Mouse (Mus musculus): ENCODE data around the gene Dnah2. TPM values are rescaled to one million over a fixed set of nuclear protein-coding genes. Genes with fewer than 3 reads are reported as not detected.
A peak's percentile ranks its signal among the peaks of the same experiment; 100 is the strongest.

The Dnah2 gene
- polyA plus RNA-seq, 1 experiment from 2014 or later = 3.0 TPM

DNA sequence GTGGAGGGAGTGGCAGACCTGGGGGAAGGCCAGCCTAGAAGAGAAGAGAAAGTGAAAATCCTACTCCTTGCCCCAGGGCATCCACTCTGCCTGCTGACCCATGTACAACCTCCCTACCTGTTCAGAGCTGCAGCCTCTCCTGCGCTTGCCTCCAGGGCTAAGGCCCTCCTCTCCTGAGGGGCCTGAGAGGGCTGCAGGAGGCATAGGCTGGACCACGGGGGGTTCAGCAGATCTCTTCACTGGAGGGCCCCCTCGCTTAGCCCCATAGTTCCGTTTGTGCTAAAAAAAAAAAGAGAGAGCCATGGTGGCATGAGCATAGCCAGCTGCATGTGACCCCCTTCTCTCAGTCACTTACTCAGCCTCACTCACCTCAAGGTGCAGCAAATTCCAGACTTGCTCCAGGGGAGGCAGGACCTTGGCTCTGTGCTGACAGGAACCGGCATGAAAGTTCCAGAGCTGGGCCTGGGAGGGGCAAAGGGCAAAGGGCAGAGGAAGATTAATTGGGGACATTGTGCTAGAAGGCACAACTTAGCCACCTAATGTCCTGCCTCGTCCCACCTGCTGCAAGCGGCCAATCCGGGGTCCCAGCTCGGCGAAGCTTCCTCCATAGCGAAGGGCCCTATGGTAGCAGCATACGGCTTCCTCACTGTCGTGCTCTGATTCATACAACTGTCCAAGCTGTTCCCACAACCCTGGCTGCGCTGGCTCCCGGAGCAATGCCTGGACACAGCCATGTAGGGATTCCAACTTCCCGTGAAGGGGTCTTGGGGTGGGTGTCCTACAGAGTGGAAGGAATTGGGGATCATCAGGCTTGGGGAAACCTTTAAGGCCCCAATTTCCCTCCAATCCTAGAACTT is 141.8 kb downstream of the Dnah2 start:
- Histone ChIP-seq H3K36me3 (ENCODE audit: control insufficient read depth, insufficient read depth, low read length) (peaks cover 39% of the 10 kb centered on the region), H3K9ac (ENCODE audit: low read depth, low read length) (no peak overlapping the region), H3K4me3 (ENCODE audit: low read length) (no peak overlapping the region), H3K9me3 (ENCODE audit: control insufficient read depth, low read length) (no peaks in the 10 kb centered on the region), H3K4me1 (ENCODE audit: control insufficient read depth, insufficient read depth, low read depth, low read length) (peaks cover 20% of the 10 kb centered on the region), H3K4me2 (ENCODE audit: low read length) (no peak overlapping the region), H3K27me3 (replicated peaks; ENCODE audit: control insufficient read depth, insufficient read depth, low read length) (no peaks in the 10 kb centered on the region), H3K27ac (ENCODE audit: low read depth, low read length) (no peak overlapping the region; the same call in 1 of the 2 replicates)
- no peak for ATAC-seq
- WGBS = 83% methylated on average over 16 of the region's 16 CpGs

DNA sequence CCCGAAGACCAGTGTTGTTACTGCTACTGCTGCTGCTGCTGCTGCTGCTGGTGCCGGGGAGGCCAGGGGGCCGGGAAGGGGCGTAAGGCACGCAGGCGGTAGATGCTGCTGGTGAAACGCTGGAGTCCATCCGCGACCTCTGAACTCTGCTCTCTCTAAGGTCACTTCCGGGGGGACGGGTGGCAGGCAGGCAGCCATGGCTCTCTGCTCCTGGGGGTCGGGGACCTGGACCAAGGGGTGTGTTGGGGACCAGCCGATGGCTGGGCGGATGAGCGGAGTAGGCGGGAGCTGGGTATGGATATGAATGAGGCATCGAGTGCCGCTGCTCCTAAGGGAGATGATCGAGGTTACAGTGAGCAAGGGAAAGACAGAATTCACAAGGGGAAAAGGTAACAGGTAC is 142.6 kb downstream of the Dnah2 start:
- Histone ChIP-seq H3K27me3 (replicated peaks; ENCODE audit: control insufficient read depth, insufficient read depth, low read length) (no peaks in the 10 kb centered on the region), H3K4me2 (ENCODE audit: low read length) (no peak overlapping the region), H3K4me3 (ENCODE audit: low read length) (no peak overlapping the region), H3K4me1 (ENCODE audit: control insufficient read depth, insufficient read depth, low read depth, low read length) (peaks cover 14% of the 10 kb centered on the region), H3K36me3 (ENCODE audit: control insufficient read depth, insufficient read depth, low read length) (peaks cover 41% of the 10 kb centered on the region), H3K9ac (ENCODE audit: low read depth, low read length) (no peak overlapping the region), H3K27ac (ENCODE audit: low read depth, low read length) (no peak overlapping the region), H3K9me3 (ENCODE audit: control insufficient read depth, low read length) (no peaks in the 10 kb centered on the region)
- ATAC-seq = no peak
- WGBS = 85% methylated on average over 19 of the region's 19 CpGs

DNA sequence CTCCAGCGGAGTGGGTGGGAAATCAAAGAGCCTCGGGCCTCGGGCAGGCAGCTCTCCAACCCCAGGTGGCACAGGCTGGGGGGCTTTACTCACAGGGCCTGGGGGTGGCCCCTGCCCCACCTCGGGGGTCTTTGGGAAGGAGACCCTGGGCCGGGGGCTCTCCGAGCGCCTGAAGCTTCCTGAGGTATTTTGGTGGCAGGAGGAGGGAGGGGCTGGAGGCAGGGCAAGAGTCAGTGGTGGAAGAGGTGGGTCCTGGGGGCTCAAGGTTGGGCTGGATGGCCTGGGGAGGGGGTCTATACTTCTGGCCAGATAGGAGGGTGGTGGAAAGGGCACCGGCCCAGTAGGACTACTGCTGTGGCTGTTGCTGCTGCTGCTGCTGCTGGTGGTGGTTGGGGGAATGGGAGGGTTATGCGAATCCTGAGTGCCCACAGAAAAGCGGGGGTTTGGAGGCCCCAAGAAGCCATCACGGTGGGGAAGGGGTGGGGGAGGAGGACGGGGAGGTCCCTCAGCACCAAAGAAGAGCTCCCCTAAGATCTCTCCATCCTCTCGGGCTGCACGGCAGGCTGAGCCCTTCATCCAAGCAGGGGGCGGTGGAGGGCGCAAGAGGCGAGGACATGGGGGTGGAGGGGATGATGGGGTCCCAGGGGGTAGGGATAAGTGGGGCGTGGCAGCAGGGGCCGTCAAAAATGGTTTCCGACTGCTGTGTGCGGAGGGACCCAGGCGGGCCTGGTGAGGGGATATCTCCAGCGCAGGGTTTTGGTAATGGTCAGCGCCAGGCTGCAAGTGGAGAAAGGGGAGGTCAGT is 143.3 kb downstream of the Dnah2 start:
- no peak for ATAC-seq
- Histone ChIP-seq H3K36me3 (ENCODE audit: control insufficient read depth, insufficient read depth, low read length) (peaks cover 48% of the 10 kb centered on the region), H3K9me3 (ENCODE audit: control insufficient read depth, low read length) (no peaks in the 10 kb centered on the region), H3K27me3 (replicated peaks; ENCODE audit: control insufficient read depth, insufficient read depth, low read length) (no peaks in the 10 kb centered on the region), H3K27ac (ENCODE audit: low read depth, low read length) (no peak overlapping the region), H3K4me3 (ENCODE audit: low read length) (no peak overlapping the region), H3K4me2 (ENCODE audit: low read length) (no peak overlapping the region), H3K4me1 (ENCODE audit: control insufficient read depth, insufficient read depth, low read depth, low read length) (peaks cover 14% of the 10 kb centered on the region), H3K9ac (ENCODE audit: low read depth, low read length) (no peak overlapping the region)
- 91% methylated on average over 24 of the region's 24 CpGs for WGBS

DNA sequence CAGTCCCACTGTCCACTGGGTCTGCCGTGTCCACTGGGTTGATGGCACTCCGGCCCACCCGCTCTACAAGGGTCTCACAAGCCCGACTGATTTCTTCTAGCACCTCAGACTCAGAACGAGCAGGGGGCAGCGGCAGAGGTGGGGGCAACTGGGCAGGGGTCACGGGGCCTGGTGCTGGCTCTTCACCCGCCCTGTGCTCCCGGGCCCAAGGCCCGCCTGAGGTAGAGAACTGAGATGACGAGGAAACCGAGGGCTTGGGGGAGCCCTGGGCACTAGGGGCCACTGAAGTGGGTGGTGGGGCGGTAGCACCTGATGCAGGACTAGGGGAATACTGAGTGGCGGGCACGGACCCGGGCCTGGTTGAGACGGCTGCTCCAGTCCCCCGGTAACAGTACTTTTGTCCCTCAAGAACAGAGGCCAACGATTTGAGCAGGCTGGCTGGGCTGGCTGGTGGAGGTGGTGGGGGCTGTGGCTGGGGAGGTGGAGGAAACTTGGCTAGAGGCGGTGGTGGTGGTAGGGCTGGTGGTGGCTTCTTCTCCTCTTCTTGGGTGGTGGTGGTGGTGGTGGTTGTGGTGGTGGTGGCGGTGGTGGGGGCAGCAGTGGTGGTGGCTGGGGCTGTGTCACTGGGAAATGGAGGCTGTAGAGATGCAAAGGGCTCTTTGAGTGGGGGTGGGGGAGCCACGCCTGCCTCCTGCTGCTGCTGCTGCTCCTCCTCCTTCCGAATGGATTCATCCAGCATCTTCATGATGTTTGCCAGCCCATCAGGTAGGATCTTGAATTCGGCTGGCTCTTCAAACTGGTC is 144.1 kb downstream of the Dnah2 start:
- WGBS = 91% methylated on average over 20 of the region's 24 CpGs
- H3K9me3 ChIP-seq (ENCODE audit: control insufficient read depth, low read length) = no peaks in the 10 kb centered on the region
- no peak for ATAC-seq
- peaks cover 56% of the 10 kb centered on the region for H3K36me3 ChIP-seq (ENCODE audit: control insufficient read depth, insufficient read depth, low read length)
- H3K4me3 ChIP-seq (ENCODE audit: low read length) = no peak overlapping the region
- no peak overlapping the region for H3K9ac ChIP-seq (ENCODE audit: low read depth, low read length)
- H3K27ac ChIP-seq (ENCODE audit: low read depth, low read length) = no peak overlapping the region
- H3K4me1 ChIP-seq (ENCODE audit: control insufficient read depth, insufficient read depth, low read depth, low read length) = peaks cover 14% of the 10 kb centered on the region
- H3K27me3 ChIP-seq (replicated peaks; ENCODE audit: control insufficient read depth, insufficient read depth, low read length) = no peaks in the 10 kb centered on the region
- H3K4me2 ChIP-seq (ENCODE audit: low read length) = no peak overlapping the region

GRCm38 (mm10) chr11:69403691-69404594 is 145.0 kb downstream of the Dnah2 start:
- Histone ChIP-seq H3K36me3 (ENCODE audit: control insufficient read depth, insufficient read depth, low read length) (peaks cover 62% of the 10 kb centered on the region), H3K27me3 (replicated peaks; ENCODE audit: control insufficient read depth, insufficient read depth, low read length) (no peaks in the 10 kb centered on the region), H3K4me2 (ENCODE audit: low read length) (no peak overlapping the region), H3K4me1 (ENCODE audit: control insufficient read depth, insufficient read depth, low read depth, low read length) (peaks cover 11% of the 10 kb centered on the region), H3K4me3 (ENCODE audit: low read length) (no peak overlapping the region), H3K27ac (ENCODE audit: low read depth, low read length) (no peak overlapping the region), H3K9me3 (ENCODE audit: control insufficient read depth, low read length) (no peaks in the 10 kb centered on the region), H3K9ac (ENCODE audit: low read depth, low read length) (no peak overlapping the region)
- WGBS = 89% methylated on average over 36 of the region's 38 CpGs
- ATAC-seq = no peak

GRCm38 (mm10) chr11:69401987-69402386 is 146.9 kb downstream of the Dnah2 start:
- no peak overlapping the region for H3K9ac ChIP-seq (ENCODE audit: low read depth, low read length)
- H3K9me3 ChIP-seq (ENCODE audit: control insufficient read depth, low read length) = no peaks in the 10 kb centered on the region
- no peaks in the 10 kb centered on the region for H3K27me3 ChIP-seq (replicated peaks; ENCODE audit: control insufficient read depth, insufficient read depth, low read length)
- H3K27ac ChIP-seq (ENCODE audit: low read depth, low read length) = no peak overlapping the region
- H3K4me2 ChIP-seq (ENCODE audit: low read length) = no peak overlapping the region
- H3K36me3 ChIP-seq (ENCODE audit: control insufficient read depth, insufficient read depth, low read length) = peaks cover 61% of the 10 kb centered on the region
- H3K4me1 ChIP-seq (ENCODE audit: control insufficient read depth, insufficient read depth, low read depth, low read length) = peaks cover under 1% of the 10 kb centered on the region; the same call in 1 of the 2 replicates
- no peak for ATAC-seq
- 87% methylated on average over 12 of the region's 12 CpGs for WGBS
- H3K4me3 ChIP-seq (ENCODE audit: low read length) = no peak overlapping the region

GRCm38 (mm10) chr11:69401210-69401637 is 147.7 kb downstream of the Dnah2 start:
- peak; percentile 75 for ATAC-seq
- H3K36me3 ChIP-seq (ENCODE audit: control insufficient read depth, insufficient read depth, low read length) = peaks cover 56% of the 10 kb centered on the region
- no peak overlapping the region for H3K27ac ChIP-seq (ENCODE audit: low read depth, low read length)
- peaks cover 8% of the 10 kb centered on the region for H3K4me1 ChIP-seq (ENCODE audit: control insufficient read depth, insufficient read depth, low read depth, low read length)
- no peak overlapping the region for H3K4me3 ChIP-seq (ENCODE audit: low read length)
- H3K9ac ChIP-seq (ENCODE audit: low read depth, low read length) = no peak overlapping the region
- H3K27me3 ChIP-seq (replicated peaks; ENCODE audit: control insufficient read depth, insufficient read depth, low read length) = no peaks in the 10 kb centered on the region
- 13% methylated on average over 22 of the region's 22 CpGs for WGBS
- no peaks in the 10 kb centered on the region for H3K9me3 ChIP-seq (ENCODE audit: control insufficient read depth, low read length)
- no peak overlapping the region for H3K4me2 ChIP-seq (ENCODE audit: low read length)

DNA sequence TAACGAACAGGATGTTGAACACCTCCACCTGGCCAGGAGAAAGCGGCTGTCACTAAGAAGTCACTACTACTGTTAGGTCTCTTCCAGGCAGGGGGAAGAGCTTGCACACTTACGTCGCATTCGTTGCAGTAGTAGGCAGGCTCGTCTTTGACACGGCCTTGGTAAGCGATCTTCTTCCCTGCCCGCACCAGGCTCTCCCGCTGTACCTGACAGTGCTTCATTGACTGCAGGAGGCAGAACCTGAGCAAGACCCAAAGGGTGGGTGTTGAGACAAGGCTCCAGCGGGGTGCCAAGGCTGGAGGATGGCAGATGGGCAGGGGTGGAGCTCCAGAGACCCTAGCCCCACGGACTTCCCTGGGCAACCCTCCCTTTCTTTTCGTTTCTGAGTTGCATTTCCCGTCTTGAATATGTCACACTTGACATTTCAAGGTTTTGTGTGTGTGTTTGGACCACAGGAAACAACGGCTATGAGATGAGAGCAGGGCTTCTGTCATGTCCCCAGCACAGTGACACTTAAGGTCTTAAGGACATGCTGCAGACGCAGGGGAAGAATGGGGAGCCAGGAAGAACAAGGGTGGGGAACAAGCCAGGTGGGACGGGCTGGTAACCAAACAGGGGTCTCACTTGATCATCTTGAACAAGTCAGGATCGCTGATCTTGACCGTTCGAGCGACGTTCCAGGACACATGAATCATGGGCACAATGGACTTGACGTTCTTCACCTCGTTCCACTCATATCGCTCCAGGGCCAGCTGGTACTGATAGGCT is 148.6 kb downstream of the Dnah2 start:
- H3K27ac ChIP-seq (ENCODE audit: low read depth, low read length) = no peak overlapping the region
- no peak for ATAC-seq
- H3K4me2 ChIP-seq (ENCODE audit: low read length) = no peak overlapping the region
- peaks cover 9% of the 10 kb centered on the region for H3K4me1 ChIP-seq (ENCODE audit: control insufficient read depth, insufficient read depth, low read depth, low read length)
- 74% methylated on average over 25 of the region's 25 CpGs for WGBS
- H3K36me3 ChIP-seq (ENCODE audit: control insufficient read depth, insufficient read depth, low read length) = peaks cover 46% of the 10 kb centered on the region
- no peaks in the 10 kb centered on the region for H3K27me3 ChIP-seq (replicated peaks; ENCODE audit: control insufficient read depth, insufficient read depth, low read length)
- H3K9ac ChIP-seq (ENCODE audit: low read depth, low read length) = no peak overlapping the region
- H3K9me3 ChIP-seq (ENCODE audit: control insufficient read depth, low read length) = no peaks in the 10 kb centered on the region
- H3K4me3 ChIP-seq (ENCODE audit: low read length) = no peak overlapping the region
